Mouse (Mus musculus): Measurements from ENCODE around the gene Ick.

DNA sequence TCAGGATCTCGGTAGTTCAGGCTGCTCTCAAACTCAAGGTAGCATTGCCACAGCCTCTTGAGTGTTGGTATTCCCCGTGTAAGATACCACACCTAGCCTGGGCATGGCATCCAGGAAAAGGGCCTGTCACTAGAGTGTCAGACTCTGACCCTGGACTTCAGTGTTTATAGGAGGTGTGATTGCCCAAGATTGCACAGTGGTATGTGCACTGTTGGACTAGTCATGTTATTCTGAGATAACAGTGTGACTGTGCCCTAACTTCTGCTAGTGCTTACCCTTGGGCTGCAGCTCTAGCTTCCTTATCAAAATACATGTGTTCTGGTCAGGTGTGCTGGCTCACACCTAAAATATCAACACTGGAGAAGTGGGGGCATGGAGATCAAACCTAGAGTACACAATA lies 8.7 kb downstream of the Ick start:
- no peak for TF ChIP-seq POLR2A (IDR thresholded peaks at IDR 0.05; ENCODE audit: borderline replicate concordance, low read depth, low read length)
- TF ChIP-seq CTCF (IDR thresholded peaks at IDR 0.05; ENCODE audit: low read depth, low read length), result no peak
